Mouse (Mus musculus) retina, postnatal 7 days (tissue): ENCODE data around the gene Nek1.

Experiments
- DNase-seq: peaks from one replicate; pipeline ENCODE4 v3.0.0-alpha.2; 2012; ENCODE audit warnings: low read depth, low spot score

The Nek1 gene

GRCm38 (mm10) chr8:60992910-60993638, at the start of gene Nek1:
Gene Nek1, plus strand, starts transcription at chr8:60993195.
- DNase-seq = peak; percentile 95

- no peak for DNase-seq
Measured at GRCm38 (mm10) chr8:60947503-60947902, 45.5 kb upstream of the Nek1 start.

DNA sequence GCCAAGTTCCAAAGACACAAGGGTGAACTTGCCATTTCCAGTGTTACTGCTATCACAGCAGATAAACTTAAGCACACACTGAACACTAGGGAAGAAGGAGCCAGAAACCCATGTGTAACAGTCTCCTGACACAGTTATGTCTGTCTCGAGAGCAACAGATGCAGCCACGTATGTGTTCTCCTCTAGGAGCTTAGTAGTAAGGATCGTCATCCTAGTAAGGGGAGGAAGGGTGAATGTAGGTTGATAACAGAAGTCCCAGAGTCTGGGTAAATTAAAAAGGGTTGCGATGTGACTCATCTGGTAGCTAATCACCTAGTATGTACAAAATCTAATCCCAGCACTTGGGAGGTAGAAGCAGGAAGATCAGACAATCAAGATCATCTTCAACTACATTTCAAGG, 43.1 kb upstream of the Nek1 start:
- no peak for DNase-seq

- DNase-seq = no peak
Measured at GRCm38 (mm10) chr8:60951271-60951670, 41.7 kb upstream of the Nek1 start.

GRCm38 (mm10) chr8:60951757-60952156, 41.2 kb upstream of the Nek1 start:
- no peak for DNase-seq

DNA sequence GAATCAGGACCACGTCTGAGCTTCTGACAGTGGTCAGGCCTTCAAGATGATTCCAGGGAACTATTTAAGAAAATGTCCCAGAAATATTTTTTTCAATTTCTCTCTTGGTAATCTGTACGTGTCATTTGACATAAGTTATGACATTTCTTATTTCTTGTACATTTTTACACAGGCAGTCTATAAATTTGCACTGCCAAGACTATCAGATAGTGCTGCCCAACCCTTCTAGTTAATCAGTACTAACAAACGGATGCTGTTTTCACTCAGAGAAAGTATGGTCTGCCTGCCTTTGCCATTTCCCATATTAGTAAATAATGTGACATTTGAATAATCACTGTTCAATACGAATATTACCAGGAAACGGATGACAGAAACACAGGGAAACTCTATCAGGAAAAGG, 40.2 kb upstream of the Nek1 start:
- DNase-seq = no peak

- peak; percentile 61 for DNase-seq
Measured at GRCm38 (mm10) chr8:60954281-60955014, 38.5 kb upstream of the Nek1 start.

DNA sequence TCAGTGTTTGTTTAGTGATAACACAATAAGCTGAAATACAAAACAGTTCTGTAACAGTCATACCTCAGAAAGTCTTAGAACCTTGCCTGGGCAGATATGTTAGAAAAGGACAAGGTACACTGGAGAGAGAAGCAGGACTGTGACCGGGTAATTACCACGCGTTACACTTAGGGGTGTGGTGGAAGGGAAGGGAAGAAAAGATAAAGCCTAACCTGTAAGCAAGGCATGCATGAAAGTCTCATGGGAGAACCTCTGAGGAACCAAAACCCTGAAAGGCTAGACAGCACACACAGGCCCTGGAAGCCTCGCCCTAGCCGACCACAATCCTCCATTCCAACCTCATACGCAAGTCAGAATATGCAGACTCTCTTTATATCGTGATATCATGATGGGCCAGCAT, 36.1 kb upstream of the Nek1 start:
- DNase-seq = no peak

DNA sequence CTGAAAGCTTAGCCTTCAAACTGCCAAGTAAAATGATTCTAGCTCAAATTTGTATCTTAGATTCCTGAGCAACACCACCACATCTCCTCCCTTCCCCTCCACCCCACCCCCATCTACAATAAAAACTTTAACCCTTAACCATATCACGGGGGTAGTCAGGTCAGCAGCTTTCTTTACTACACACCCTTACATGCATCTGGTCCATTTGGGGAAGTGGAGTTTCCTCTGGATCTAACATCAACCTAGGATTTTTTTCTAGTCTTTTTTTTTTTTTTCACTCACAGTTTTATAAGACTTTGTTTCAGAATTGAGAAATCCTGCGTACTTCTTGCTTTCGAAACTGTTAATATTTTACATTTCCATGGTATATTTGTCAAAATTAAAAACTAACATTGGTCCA, 30.2 kb upstream of the Nek1 start:
- no peak for DNase-seq

DNA sequence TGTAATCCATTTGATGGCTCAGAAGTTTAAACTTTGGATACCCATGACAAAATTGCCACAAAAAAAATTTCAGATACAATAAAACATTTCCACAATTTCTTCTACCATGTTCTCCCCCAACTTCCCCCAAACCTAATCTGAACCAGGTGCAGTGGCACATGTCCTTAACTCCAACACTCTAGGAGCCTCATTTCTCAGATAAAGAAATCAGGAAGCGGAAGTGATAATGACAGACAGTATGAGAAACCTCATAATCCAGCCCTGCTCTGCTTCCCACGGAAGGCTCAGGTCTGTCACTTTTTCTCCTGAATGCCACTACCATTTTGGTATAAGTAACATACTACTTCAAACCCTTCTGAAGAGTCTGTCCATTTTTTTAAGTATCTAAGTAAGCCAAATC, 29.1 kb upstream of the Nek1 start:
- no peak for DNase-seq

DNA sequence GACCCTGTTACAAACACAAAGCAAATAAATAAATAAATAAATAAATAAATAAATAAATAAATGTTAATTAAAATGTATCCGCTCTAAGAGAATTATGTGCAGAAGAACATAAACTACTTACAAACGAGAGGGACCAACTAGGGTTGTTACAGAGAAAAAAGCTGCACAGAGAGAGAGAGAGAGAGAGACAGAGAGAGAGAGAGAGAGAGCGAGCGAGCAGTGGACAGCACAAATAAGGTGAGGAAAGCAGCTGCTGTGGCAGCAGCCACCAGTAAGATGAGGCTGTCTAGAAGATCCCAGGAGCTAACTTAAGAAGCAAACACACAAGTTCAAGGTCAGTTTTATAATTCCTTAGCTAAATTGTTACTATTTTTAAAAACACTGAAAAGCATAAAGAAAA, 28.5 kb upstream of the Nek1 start:
- no peak for DNase-seq

DNA sequence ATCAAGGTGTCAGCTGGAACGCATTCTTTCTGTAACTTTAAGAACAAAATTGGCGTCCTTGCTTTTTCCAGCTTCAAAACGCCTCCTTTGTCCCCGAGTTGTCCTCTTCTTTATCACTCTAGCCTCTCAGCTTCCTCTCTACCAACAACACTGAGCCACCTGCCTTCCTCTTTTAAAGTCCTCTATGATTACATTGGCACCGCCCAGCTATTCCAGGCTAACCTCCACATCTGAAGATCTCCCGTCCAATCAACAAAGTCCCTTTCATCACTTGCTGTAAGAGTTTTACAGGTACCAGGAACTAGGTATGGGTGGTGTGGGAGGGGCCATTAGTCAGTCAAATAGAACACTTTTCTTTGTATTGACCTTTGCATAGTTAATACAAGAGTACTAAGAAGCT, 27.7 kb upstream of the Nek1 start:
- no peak for DNase-seq

- DNase-seq = no peak
Measured at GRCm38 (mm10) chr8:60965741-60966140, 27.3 kb upstream of the Nek1 start.

DNA sequence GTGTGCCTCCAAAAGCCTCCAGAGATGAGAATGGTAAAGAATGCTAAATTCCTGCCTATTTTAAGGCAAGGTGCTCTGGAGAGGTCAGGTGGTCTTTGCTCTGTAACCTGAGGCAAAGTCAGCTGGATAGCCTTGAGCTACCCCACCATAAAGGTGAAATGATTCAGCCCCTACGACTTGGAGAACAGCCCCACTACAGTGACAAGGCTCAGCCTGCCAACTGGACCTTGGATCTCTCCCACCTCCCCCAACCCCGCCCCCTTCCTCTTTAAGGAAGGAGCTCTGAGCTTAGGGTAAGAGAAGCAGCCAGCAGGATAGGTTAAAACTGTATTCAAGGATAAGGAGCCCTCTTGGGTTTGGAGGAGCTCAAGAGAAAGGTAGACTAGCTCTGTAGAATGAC, 23.9 kb upstream of the Nek1 start:
- DNase-seq = no peak

- DNase-seq = no peak
Measured at GRCm38 (mm10) chr8:60971808-60972207, 21.2 kb upstream of the Nek1 start.

- DNase-seq = no peak
Measured at GRCm38 (mm10) chr8:60973448-60973847, 19.5 kb upstream of the Nek1 start.

- DNase-seq = no peak
Measured at GRCm38 (mm10) chr8:60974837-60975236, 18.2 kb upstream of the Nek1 start.

- DNase-seq = no peak
Measured at GRCm38 (mm10) chr8:60976818-60977217, 16.2 kb upstream of the Nek1 start.

DNA sequence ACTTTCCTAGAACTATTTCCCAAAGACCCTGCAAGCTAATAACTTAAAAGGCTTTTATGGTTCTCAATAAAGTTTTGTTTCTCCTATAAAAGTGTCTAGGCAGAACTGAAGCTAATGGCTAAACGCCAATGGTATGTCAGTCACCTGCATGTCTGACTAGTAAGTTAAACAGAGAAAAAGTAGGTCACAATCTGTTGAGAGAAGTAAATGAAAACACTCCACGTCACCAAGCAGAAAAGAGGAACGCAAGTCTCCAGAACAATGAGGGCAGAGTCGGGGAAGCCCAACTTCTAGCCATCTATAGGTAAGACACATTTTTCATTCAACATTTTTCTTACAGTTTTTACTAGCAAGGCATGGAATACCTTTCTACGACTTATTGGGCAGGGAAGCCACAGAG, 14.5 kb upstream of the Nek1 start:
- no peak for DNase-seq

DNA sequence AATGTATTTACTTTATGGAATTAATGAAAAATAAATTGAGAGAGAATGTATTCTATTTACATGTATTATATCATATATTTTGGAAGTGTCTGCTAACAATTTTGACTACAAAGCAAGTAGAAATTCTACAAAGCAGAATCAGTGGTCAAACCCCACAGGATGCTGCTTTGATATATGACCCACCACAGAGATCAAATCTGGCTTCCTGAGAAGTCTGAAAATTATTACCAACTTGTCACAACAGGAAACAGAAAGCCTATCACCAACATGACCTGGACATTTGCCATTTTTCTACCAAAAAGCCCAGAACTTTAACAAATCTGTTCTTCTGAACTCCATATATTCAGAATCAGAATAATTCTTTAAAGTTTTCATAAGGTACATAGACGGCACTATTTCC, 11.6 kb upstream of the Nek1 start:
- DNase-seq = no peak

DNA sequence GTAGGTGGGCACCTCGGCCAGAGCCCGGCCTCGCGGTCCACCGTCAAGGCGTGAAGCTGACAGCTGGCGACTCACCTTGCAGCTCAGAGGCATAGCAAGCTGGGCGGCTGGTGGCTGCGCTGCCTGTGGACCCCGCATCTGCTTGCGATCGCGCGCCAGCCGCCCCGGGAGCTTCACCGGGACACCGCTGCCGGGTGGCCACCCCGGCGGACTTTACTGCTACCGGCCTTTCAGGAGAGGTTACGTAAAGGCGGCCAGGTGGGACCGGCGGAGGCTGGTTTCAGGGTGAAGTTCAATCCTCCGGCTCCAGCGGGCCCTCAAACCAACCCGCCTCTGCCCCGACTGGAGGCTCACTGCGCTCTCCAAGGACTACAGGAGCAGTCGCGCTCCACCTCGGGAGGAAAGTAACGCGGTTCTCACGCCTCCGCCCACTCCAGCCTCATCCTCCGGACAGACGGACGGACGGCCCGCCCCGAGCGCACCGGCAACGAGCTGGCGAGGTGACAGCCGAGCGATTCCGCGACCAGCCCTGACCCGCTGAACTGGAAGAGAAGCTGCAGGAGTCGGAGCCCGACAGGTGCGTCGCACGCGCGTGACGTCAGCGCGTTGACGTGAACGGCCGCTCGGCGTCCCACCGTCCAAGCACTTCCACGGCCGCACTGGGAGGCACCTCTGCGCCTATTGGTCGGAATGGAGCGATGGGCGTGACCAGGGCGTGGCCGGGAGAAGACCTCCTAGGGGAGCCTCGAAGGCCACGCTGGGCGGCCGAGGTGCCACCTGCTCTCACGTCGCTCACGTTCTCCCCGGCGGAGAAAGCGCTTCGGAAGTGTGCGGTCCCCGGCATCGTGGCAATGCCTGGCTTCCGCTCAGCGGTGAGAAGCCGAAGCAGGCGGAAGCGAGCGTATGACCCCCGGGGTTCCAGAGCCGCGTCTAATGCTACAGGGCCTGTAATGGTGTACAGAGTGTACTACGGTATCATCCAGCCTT, 10.0 kb upstream of the Nek1 start, which contains the start of gene Clcn3:
Clcn3 (minus strand) TSS at position 600 of the 987 bp plus-strand sequence.
- DNase-seq = peak; percentile 97

- DNase-seq = peak; percentile 25
Measured at GRCm38 (mm10) chr8:60983688-60984079, 9.3 kb upstream of the Nek1 start.
